25 mouse cellular contexts compared by ENCODE assay signal in genomic region chr3:61415883-61416282, GRCm38 (mm10). TPM values are rescaled to one million over a fixed set of nuclear protein-coding genes. Genes with fewer than 3 reads are reported as not detected.
DNase-seq lines count a peak whose midpoint lies in the region; ATAC-seq lines count a peak whose summit lies in the region.
"Had no signal": no experiment of that assay in that cellular context is flagged by ENCODE, and none has a peak within 500 bp of the region (broad histone marks: within the 10 kb centered on the region; RNA-seq: fewer than 3 reads in every experiment).

No protein-coding gene starts in this region.

- peak; percentile 14 for DNase-seq in heart, adult 8-10 months (ENCODE audit: low spot score)
- no peak for DNase-seq in heart, postnatal 14 days
- peak; percentile 15 for DNase-seq in lung, postnatal 25 days (ENCODE audit: low spot score)
- no peak for DNase-seq in lung, postnatal 14 days
- DNase-seq in neural tube, embryonic 11.5 days (ENCODE audit: low spot score) = no peak
- DNase-seq in neural tube, embryonic 10.5 days (ENCODE audit: extremely low spot score, low spot score) = no peak
- no peak for DNase-seq in layer of hippocampus, postnatal 14 days (ENCODE audit: low spot score in 2 of 2)
- DNase-seq in thymus, adult 18-20 months = no peak
- DNase-seq: adrenal gland, postnatal 25 days; cerebellum, adult 18-20 months; cerebellum, postnatal 14 days; forebrain, postnatal 0 days; kidney, adult 11 months; kidney, postnatal 36 days; right cerebral cortex, postnatal 14 days; spleen, adult 18-20 months had no signal

- WGBS in neural tube, embryonic 11.5 days = 76% methylated on average over 1 of the region's 1 CpGs

- intact Hi-C loops in heart, postnatal 14 days (cut with DNase I) = no loop called here

- H3K9me3 ChIP-seq in neural tube, embryonic 11.5 days (ENCODE audit: control insufficient read depth, low read length) = no peaks in the 10 kb centered on the region
- H3K9me3 ChIP-seq: embryonic facial prominence, embryonic 12.5 days; heart, embryonic 10.5 days; kidney, embryonic 15.5 days; limb, embryonic 12.5 days; liver, embryonic 12.5 days; lung, embryonic 15.5 days; neural tube, embryonic 12.5 days had no signal

- no peaks in the 10 kb centered on the region for H3K36me3 ChIP-seq in neural tube, embryonic 11.5 days (ENCODE audit: control insufficient read depth, insufficient read depth, low read length)
- H3K36me3 ChIP-seq: embryonic facial prominence, embryonic 12.5 days; heart, embryonic 10.5 days; kidney, embryonic 15.5 days; limb, embryonic 12.5 days; liver, embryonic 12.5 days; lung, embryonic 15.5 days; neural tube, embryonic 12.5 days had no signal

- H3K4me3 ChIP-seq in neural tube, embryonic 11.5 days (ENCODE audit: low read depth, low read length) = no peak overlapping the region
- H3K4me3 ChIP-seq: embryonic facial prominence, embryonic 12.5 days; heart, embryonic 10.5 days; kidney, embryonic 15.5 days; limb, embryonic 12.5 days; liver, embryonic 12.5 days; lung, embryonic 15.5 days; neural tube, embryonic 12.5 days had no signal

- H3K27ac ChIP-seq in neural tube, embryonic 11.5 days (ENCODE audit: low read depth, low read length) = no peak overlapping the region
- H3K27ac ChIP-seq: embryonic facial prominence, embryonic 12.5 days; heart, embryonic 10.5 days; kidney, embryonic 15.5 days; limb, embryonic 12.5 days; liver, embryonic 12.5 days; lung, embryonic 15.5 days; neural tube, embryonic 12.5 days had no signal

- peak; percentile 31; the same call in 1 of the 2 replicates for ATAC-seq in neural tube, embryonic 11.5 days (ENCODE audit: insufficient read depth, low FRiP score, low TSS enrichment)
- ATAC-seq: forebrain, postnatal 0 days; liver, embryonic 12.5 days had no signal

- H3K4me1 ChIP-seq in neural tube, embryonic 11.5 days (ENCODE audit: control insufficient read depth, insufficient read depth, low read length) = no peaks in the 10 kb centered on the region
- H3K4me1 ChIP-seq: embryonic facial prominence, embryonic 12.5 days; heart, embryonic 10.5 days; kidney, embryonic 15.5 days; limb, embryonic 12.5 days; liver, embryonic 12.5 days; lung, embryonic 15.5 days; neural tube, embryonic 12.5 days had no signal

- no peaks in the 10 kb centered on the region for H3K27me3 ChIP-seq in neural tube, embryonic 11.5 days (ENCODE audit: control insufficient read depth, insufficient read depth, low read length)
- H3K27me3 ChIP-seq: embryonic facial prominence, embryonic 12.5 days; kidney, embryonic 15.5 days; limb, embryonic 12.5 days; liver, embryonic 12.5 days; lung, embryonic 15.5 days; neural tube, embryonic 12.5 days had no signal

- H3K4me2 ChIP-seq in neural tube, embryonic 11.5 days (ENCODE audit: low read depth) = no peak overlapping the region
- H3K4me2 ChIP-seq: embryonic facial prominence, embryonic 12.5 days; kidney, embryonic 15.5 days; limb, embryonic 12.5 days; liver, embryonic 12.5 days; lung, embryonic 15.5 days; neural tube, embryonic 12.5 days had no signal

- no peak overlapping the region for H3K9ac ChIP-seq in neural tube, embryonic 11.5 days (ENCODE audit: low read length)
- H3K9ac ChIP-seq: embryonic facial prominence, embryonic 12.5 days; forebrain, postnatal 0 days; kidney, embryonic 15.5 days; limb, embryonic 12.5 days; liver, embryonic 12.5 days; lung, embryonic 15.5 days; neural tube, embryonic 12.5 days had no signal

RNA-seq across cellular contexts. Expression of gene B430305J03Rik, which starts 50.1 kb away (rescaled TPM):
- under 1 TPM in 2 of 4 experiments, not detected in 2; 0.06 to 0.09 TPM for total RNA-seq in heart, adult 8-10 months (2022)
- under 1 TPM; 0.07 to 0.14 TPM for total RNA-seq in heart, postnatal 14 days (2021)
- polyA plus RNA-seq in neural tube, embryonic 11.5 days (2014; fragmentation: Nextera tagmentation; extraction: Ambion mirVana) = not detected in 2 replicates
- 1 to 10 TPM; 1.9 to 2.9 TPM for total RNA-seq in layer of hippocampus, postnatal 14 days (2021)
- polyA plus RNA-seq: embryonic facial prominence, embryonic 12.5 days; forebrain, embryonic 11.5 days; forebrain, postnatal 0 days; heart, embryonic 10.5 days; heart, embryonic 16.5 days; kidney, embryonic 15.5 days; limb, embryonic 12.5 days; liver, embryonic 12.5 days; lung, embryonic 15.5 days; neural tube, embryonic 12.5 days had no signal

RNA-seq across cellular contexts. Expression of gene Rap2b, which starts 54.4 kb away (rescaled TPM):
- total RNA-seq in heart, adult 8-10 months (2022) = 1 to 10 TPM; 2.0 to 2.8 (median 2.3) TPM
- 1 to 10 TPM; 4.1 to 4.3 TPM for total RNA-seq in heart, postnatal 14 days (2021)
- polyA plus RNA-seq in neural tube, embryonic 11.5 days (2014; fragmentation: Nextera tagmentation; extraction: Ambion mirVana) = 12.5 and 13.0 TPM in 2 replicates
- 10 to 100 TPM; 47.4 to 50.0 TPM for total RNA-seq in layer of hippocampus, postnatal 14 days (2021)

Comparison
In these comparisons a context has a peak if more than half of its experiments do, and no peak if none do; other contexts are left out.
1. DNase-seq: peak in heart, adult 8-10 months (single experiment) and lung, postnatal 25 days (single experiment); none in heart, postnatal 14 days (0 of 2), lung, postnatal 14 days (single experiment), neural tube, embryonic 11.5 days (single experiment), neural tube, embryonic 10.5 days (single experiment), layer of hippocampus, postnatal 14 days (0 of 2) and thymus, adult 18-20 months (0 of 2).
2. RNA of gene Rap2b, which starts 54.4 kb away (total RNA-seq): 47.4 to 50.0 TPM in layer of hippocampus, postnatal 14 days; 4.1 to 4.3 TPM in heart, postnatal 14 days and 2.0 to 2.8 TPM in heart, adult 8-10 months; every median in the first group is over 4 times any median in the second.